Mouse (Mus musculus) ES-CJ7 (cell line): Measurements from ENCODE around the gene Zbtb8os.
"Not testable (repeated sequence)": the region's sequence is repeated elsewhere in the genome, so short reads cannot be mapped to it uniquely, and the experiment has no call there.

Experiments
- DNase-seq: peaks from one replicate; pipeline ENCODE4 v3.0.0; 2011; ENCODE audit warnings: low read depth, low spot score

The Zbtb8os gene

DNA sequence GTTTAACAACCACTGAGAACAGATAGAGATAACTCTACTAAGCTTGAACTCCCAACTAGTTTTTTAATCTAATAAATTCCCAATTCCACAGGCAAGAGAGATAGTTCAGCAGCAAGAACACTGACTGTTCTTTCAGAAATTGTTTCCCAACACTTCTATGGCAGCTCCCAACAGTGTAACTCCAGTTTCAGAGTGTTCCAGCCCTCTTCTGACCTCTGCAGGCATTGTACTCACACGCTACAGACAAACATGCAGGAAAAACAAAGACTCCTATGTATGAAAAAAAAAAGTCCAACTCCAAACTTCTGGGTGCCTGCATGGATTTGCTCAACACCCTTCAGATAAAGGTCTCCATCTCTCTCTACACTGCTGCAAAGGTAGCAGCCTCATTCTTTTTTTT is 2.6 kb upstream of the Zbtb8os start:
- DNase-seq: no peak

- DNase-seq: no peak
These were observed 749 bp upstream of the Zbtb8os start for GRCm38 (mm10) chr4:129334677-129335215.

- DNase-seq: no peak
These were observed 796 bp downstream of the Zbtb8os start for GRCm38 (mm10) chr4:129336291-129336690.

- no peak for DNase-seq
These were observed 4.2 kb downstream of the Zbtb8os start for GRCm38 (mm10) chr4:129339743-129340142.

GRCm38 (mm10) chr4:129341888-129342287 is 6.4 kb downstream of the Zbtb8os start:
- no peak for DNase-seq

- no peak for DNase-seq
These were observed 7.2 kb downstream of the Zbtb8os start for GRCm38 (mm10) chr4:129342705-129343104.

GRCm38 (mm10) chr4:129346481-129347154 is 11.1 kb downstream of the Zbtb8os start:
- DNase-seq: no peak

GRCm38 (mm10) chr4:129350644-129351043 is 15.1 kb downstream of the Zbtb8os start:
- DNase-seq: peak; percentile 70

- no peak for DNase-seq
These were observed 15.6 kb downstream of the Zbtb8os start for GRCm38 (mm10) chr4:129351111-129351510.

- DNase-seq: peak; percentile 70
These were observed 17.7 kb downstream of the Zbtb8os start for GRCm38 (mm10) chr4:129353176-129353575.

DNA sequence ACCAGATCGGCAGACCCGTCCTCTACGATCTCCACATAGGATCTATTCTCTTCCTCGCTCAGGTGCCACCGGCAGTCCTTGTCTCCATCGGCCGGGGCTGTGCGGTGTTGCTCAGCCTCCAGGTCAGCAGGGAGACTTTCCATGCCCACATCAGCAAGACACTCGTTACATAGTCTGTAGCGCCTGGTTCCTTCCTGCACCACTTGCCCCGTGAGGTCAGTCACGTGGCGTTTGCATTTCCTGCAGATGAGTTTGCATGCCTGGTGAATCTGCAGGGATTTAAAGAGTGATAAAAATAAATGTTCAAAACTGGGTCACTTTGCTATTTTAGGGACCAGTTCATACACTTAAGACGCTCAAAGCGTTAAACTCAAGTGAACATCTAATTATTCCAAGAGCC is 18.7 kb downstream of the Zbtb8os start:
- no peak for DNase-seq

- no peak for DNase-seq
These were observed 22.2 kb downstream of the Zbtb8os start for GRCm38 (mm10) chr4:129357613-129358163.

DNA sequence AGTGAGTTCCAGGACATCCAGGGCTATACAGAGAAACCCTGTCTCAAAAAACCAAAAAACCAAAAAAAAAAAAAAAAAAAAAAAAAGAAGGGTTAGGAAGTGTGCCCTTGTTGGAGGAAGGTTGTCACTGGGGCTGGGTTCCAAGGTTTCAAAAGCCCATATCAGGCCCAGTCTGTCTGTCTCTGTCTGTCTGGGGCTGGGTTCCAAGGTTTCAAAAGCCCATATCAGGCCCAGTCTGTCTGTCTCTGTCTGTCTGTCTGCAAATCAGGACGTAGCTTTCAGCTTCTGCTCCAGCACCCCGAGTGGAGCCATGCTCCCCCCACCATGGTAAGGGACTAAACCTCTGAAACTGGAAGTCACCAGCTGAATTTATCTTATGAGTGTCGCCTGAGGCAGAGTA is 26.7 kb downstream of the Zbtb8os start:
- not testable (repeated sequence) for DNase-seq

DNA sequence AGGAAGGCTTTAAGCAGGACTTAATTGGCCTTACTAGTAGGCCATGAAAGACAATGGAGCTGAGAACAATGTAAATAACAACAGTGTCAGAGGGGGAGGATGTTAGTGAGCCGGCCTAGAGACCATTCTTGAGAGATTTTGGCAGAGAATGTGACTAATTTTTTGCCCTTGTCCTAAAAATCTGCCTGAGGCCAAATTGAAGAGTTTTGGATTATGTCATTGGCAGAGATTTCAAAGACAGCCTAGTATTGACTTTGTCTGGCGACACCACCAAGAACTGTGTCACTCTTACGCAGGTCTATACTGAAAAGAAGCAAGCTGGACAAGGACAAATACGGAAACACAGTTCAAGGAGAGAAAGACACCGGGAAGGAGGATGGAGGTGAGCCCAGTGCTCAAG is 27.3 kb downstream of the Zbtb8os start:
- DNase-seq: no peak

DNA sequence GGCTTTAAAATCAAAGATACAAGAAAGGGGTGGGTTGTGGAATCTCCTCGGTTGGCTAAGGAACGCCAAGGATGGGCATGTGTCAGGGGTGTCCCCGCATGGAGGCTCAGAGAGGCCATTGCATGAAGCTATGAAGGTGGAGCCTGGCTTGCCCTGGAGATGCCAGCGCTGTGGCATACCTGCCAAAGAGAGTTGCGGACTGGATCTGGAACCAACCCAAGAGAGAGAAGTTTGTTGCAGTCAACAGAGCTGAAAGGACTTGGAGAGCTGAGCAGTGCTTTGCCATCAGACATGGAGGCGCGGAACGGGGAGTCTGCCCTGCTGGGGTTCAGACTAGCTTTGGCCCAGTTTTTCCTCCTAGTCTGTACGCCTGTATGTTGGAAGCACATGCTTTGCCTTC is 28.0 kb downstream of the Zbtb8os start:
- no peak for DNase-seq

- DNase-seq: no peak
These were observed 28.9 kb downstream of the Zbtb8os start for GRCm38 (mm10) chr4:129364379-129364778.

- no peak for DNase-seq
These were observed 29.7 kb downstream of the Zbtb8os start for GRCm38 (mm10) chr4:129365224-129365623.

GRCm38 (mm10) chr4:129371391-129371790 is 35.9 kb downstream of the Zbtb8os start:
- DNase-seq: no peak

DNA sequence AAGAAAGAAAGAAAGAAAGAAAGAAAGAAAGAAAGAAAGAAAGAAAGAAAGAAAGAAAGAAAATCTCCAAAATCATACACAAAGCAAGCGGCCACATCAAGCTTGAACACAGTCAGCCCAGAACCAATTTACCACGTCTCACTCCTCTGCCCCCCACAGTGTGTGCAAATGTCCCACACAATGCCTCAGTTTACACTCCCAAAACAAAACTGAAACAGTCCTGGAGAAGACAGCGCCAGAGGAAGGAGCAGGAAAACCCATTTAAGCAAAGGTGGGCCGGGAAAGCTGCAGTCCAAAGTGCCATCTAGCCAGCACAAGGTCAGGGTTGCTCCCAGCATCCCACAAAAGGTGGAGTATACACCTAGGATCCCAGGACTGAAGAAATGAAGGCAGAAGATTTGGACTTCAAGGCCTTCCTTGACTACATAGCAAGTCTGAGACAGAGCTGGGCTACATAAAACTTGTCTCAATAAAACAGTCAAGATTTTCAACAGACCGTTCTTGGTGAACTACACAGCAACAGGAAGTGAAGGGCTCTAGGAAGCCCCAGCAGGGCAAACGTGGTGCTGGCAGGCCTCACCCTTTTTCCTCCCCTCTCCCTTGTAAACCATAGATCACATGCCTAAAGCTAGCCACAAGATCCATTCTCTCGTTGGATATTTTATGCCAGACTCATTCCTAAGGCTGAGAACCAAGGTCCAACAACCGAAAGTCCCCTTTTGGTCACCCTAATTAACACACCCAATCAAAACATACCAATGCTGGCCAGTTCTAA is 37.9 kb downstream of the Zbtb8os start:
- DNase-seq: peak; percentile 37

DNA sequence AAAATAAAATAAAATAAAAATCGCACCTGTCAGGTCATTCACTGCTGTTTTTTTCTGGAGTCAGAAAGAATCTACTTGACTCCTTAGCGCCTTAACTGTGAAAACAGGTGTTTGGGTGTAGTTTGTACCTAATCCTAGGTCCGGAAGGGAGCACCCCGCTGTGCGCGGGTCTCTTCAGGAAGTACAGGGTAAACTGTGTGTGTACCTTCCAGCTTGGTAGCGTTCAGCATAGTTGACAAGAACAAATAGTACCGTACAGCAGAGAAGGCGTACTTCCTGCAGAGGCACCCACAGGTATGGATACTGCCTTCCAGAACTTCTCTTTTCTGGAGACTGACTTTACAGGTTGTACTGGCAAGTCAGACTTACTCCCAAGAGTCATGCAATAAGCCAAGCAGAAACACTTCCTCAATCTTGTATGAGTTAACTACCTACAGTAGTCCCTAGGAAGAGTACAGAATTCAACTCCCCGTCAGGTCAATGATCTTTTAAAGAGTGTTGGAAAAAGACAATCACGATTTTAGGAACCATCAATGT is 38.8 kb downstream of the Zbtb8os start:
- DNase-seq: peak; percentile 75

DNA sequence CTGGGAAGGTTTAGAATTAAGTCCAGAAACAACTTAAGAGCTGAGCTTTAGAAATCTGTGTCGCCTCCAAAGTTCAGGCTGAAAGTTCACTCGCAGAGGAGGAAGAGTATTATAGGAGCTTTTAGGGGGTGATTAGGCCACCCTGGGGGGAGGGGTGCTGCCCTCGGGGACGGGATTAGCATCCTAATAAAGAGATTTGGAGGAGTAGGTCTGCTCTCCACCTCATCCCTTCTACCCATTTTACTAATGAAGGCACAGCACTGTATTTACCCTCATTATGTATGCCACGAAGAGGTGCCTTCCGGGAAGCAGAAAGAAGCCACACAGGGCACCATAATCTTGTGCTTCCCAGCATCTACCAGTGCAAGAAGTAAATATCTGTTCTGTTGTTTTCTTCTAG is 39.5 kb downstream of the Zbtb8os start:
- peak; percentile 73 for DNase-seq

- no peak for DNase-seq
These were observed 40.3 kb downstream of the Zbtb8os start for GRCm38 (mm10) chr4:129375821-129376220.
